Mouse (Mus musculus) limb, embryonic 11.5 days (tissue): Measurements from ENCODE around the gene Dgkz. TPM values are rescaled to one million over a fixed set of nuclear protein-coding genes. Genes with fewer than 3 reads are reported as not detected.

Source experiments
- microRNA-seq: library from miRNA; unstranded; fragments of <30 nt; microRNA quantifications from one replicate; pipeline ENCODE4, GENCODE M21; 2016
- polyA plus RNA-seq: library from polyadenylated mRNA; unstranded; fragments of >200 nt; fragmentation: Nextera tagmentation; extraction: Ambion mirVana; gene quantifications from 2 replicates; pipeline ENCODE4 v1.2.1, GENCODE M21; 2014

The Dgkz gene
- polyA plus RNA-seq, 1 experiment from 2014 or later = 36.9 TPM

Small RNA genes within 50 kb of the gene (microRNA-seq; reads per million reads assigned to microRNA genes)
- gene Mir6999 = not detected

Other genes with a start within 250 kb of the Dgkz start
- 18.6 and 21.1 TPM in 2 replicates for gene Ambra1, start 245.7 kb downstream of the Dgkz start, polyA plus RNA-seq
- 0.53 and 0.68 TPM in 2 replicates for gene Chrm4, start 48.6 kb downstream of the Dgkz start, polyA plus RNA-seq
- gene Mdk, start 43.6 kb downstream of the Dgkz start, polyA plus RNA-seq = 2,345 and 2,452 TPM in 2 replicates
- 0.32 and 0.48 TPM in 2 replicates for gene Gm9821, start 30.2 kb downstream of the Dgkz start, polyA plus RNA-seq
- 0.85 and 1.3 TPM in 2 replicates for gene Creb3l1, start 48.6 kb upstream of the Dgkz start, polyA plus RNA-seq
- gene Phf21a, start 117.3 kb upstream of the Dgkz start, polyA plus RNA-seq = 38.3 and 38.7 TPM in 2 replicates